Mouse (Mus musculus) CD4-positive, CD25-positive, alpha-beta regulatory T cell, adult 2 months (primary cell): Measurements from ENCODE around the gene Plk1.

Experiments used
- DNase-seq: peaks from one replicate; pipeline ENCODE4 v3.0.0-alpha.2; 2012; ENCODE audit warnings: low read depth, low spot score

Gene Plk1

DNA sequence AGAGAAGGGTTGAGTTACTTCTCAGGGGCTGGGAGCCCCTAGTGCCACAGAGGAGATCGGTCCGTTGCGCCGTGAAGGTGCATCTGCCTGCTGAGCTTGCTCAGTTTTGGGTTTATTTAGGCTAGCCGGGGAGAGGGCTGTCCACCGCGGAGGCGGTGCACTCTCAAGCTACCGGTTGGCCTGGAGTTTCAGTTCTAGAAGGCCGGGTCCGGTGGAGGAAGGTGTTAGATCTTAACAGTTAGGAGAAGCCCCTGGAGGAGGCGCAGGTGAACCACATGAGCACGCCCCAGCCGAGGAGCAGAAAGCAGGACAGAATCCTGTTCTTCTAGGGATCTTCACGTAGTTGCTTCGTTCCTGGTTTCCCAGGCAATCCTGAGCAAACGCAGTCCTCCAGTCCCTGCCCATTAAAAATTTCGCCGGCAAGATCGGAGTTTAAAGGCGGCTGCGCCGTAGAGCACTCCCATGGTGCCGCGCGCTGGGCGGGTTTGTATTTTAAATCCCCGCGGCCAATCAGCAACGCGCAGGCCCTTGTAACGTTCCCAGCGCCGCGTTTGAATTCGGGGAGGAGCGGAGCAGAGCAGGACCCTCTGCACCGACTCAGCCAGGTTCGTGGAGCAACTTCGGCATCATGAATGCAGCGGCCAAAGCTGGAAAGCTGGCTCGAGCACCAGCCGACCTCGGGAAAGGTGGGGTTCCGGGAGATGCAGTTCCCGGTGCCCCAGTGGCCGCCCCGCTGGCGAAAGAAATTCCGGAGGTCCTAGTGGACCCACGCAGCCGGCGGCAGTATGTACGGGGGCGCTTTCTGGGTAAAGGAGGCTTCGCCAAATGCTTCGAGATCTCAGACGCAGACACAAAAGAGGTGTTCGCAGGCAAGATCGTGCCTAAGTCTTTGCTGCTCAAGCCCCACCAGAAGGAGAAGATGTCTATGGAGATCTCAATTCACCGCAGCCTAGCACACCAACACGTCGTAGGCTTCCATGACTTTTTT lies at the start of gene Plk1:
Gene Plk1, plus strand, starts transcription at position 525 of the 988 bp plus-strand sequence.
- peak; percentile 77 for DNase-seq

DNA sequence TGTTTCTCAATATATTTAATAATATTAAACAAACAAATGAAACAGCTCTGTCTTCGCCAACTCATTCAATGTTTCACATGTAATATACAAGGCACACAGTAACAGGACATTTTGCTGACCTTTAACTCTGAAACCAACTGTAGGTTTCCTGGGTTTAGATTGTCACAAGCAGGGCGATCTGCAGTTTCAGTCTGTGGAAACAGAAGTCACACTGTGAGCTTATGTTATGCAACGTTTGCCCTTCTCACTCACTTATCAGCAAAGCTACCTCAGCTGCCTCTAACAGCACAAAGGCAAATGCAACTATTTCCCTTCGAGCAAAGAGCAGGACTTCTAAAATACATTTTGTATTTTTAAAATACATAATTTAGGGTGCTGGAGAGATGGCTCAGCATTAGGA lies 35.7 kb upstream of the Plk1 start:
- DNase-seq: no peak

DNA sequence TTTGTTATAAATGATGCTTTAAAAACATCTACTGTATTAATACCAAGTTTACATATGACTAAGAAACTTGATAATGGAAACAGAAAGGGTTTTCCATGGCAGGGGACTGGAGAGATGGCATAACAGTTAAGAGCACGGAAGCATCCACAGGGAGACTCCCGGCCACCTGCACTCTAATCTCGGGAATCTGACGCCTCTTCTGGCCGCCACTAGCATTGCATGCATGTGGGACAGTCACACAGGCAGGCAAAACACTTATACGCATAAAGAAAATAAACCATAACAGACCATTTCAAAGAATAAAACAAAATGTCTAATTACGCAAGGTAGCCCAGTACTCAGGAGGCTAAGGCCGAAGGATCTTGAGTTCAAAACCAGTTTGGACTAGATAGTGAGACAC lies 33.6 kb upstream of the Plk1 start:
- no peak for DNase-seq

DNA sequence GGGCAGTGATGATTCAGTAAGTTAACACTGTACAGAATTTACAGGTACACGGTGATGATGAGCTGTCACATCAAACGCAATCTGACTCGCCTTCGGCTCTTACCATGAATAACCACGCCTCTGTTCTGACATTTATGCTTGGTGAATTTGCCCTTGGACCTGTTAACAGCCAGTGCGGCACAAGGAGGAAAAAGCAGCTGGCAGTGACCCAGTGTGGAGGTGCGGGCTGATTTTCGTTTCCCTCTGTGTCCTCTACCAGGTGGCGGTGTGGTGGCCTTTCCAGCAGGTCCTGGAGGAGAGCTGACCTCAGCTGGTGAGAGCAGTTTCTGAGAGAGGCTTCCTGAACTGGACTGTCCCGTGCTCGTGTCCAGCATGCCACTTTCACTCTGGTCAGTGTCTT lies 32.3 kb upstream of the Plk1 start:
- no peak for DNase-seq

DNA sequence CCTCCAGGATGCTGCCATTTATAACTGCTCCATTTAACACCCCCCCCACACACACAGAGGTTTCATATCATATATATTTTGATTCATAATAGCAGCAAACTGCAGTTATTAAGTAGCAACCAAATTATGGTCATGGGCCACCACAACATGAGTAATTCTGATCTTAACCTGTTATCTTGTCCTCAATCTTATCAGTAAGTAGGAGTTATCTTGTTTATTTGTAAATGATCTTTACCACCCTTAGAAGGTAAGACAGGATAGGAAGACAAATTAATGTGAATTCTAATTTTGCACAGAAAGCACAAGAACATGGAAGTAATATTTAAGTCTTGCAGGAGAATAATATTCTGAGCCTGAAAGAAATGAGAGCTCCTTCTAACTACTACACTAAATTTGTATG lies 27.4 kb upstream of the Plk1 start:
- DNase-seq: no peak

DNA sequence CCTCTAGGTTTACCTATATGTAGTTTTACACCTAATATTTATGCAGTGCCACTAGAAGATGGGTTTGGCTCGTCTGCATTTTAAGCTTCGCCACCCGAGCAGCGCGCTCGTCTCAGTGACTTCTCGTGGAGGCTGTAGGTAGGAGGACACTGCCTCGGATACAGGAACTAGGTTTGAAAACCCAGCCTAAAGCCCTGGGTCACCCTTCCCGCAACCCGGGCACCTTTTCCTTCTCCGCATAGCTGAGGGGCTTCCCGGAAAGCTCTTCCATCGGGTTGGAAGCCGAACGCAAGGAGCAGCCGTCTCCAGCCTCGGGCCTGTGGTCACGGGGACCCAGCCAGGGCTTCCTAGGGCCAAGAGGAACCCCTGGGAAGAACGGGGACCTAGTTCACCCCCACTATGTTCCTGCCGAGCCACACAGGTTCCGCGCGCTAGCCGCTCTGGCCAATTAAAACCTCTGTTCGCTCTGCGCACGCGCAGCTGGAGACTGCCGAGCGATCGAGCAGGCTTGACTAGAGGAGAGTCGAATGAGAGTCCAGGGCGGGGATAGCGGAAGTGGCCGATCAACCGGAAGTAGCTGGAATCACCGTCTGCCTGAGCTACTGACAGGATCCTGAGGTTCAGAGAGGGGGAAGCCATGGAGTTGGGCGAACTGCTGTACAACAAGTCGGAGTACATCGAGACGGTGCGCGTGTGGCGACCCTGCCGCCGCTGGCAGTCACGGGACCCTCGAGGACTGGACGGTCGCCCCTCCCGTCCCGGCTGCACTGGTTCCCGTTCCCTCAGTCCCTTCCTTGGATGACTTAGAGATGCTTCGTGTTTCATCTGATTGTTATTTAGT lies 26.5 kb upstream of the Plk1 start, which contains the start of the genes Palb2 and Dctn5:
Gene Palb2, minus strand, starts transcription at position 489 of the 841 bp plus-strand sequence.
Gene Dctn5, plus strand, starts transcription at position 545 of the 841 bp plus-strand sequence.
- peak; percentile 98 for DNase-seq

DNA sequence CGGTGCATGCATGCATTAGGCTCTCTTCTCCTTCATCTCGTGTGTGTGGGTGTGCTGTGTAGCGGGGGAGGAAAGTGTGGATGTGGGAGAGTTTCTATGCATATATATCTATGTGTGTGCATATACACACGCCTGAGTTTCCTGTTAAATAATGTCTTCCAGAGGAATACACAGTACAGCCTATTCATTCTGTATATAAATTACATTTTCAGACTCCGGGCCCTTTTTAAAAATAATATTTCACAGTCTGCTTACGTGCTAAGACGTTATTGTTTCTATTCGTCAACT lies 26.0 kb upstream of the Plk1 start:
- DNase-seq: no peak

DNA sequence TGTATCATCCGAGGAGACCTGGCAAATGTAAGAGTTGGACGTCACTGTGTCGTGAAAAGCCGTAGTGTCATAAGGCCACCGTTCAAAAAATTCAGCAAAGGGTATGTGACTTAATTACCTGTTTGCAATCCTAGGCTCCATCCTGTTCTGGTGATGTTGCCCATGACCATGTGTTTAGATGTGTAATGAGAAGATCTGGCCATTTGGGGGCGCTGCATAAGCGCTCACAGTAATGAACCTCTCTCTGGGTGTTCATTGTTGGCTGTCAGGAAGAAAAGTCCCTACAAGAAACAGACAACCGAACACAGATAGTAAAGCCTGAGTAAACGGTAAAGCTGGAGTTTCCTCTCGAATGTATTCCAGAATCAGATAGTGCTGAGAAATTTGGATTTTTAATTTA lies 24.2 kb upstream of the Plk1 start:
- DNase-seq: peak; percentile 62

DNA sequence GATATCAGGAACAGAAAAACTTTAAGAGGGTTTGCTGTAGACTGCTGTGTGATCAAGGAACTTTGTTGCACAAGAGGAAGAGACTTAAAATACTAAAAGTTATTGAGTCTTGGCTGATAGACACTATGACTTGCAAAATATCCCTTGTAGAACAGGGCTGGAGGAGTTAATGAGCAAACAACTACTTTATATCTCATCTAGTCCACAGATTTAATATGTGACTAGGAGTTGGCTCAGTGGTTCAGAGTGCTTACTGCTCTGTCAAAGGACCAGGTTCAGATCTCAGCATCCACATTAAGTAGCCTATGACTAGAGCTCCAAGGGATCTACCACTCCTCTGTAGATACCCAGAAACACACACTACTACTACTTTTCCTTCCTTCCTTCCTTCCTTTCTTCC lies 22.2 kb upstream of the Plk1 start:
- no peak for DNase-seq

DNA sequence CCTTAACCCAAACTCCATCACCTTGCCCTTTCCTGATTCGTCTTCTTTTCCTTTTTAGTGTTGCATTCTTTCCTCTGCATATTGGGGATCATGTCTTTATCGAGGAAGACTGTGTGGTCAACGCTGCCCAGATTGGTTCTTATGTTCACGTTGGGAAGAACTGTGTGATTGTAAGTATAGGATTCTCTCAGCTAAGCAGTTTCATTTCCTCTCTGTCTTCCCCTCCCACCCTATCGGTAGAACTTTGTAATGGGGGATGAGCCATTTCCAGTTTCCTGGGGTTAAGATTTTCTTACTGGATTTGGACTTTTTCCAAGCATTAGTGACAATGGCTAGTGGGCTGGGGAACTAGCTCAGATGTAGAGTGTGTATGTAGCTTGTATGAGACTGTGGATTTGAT lies 21.0 kb upstream of the Plk1 start:
- no peak for DNase-seq

DNA sequence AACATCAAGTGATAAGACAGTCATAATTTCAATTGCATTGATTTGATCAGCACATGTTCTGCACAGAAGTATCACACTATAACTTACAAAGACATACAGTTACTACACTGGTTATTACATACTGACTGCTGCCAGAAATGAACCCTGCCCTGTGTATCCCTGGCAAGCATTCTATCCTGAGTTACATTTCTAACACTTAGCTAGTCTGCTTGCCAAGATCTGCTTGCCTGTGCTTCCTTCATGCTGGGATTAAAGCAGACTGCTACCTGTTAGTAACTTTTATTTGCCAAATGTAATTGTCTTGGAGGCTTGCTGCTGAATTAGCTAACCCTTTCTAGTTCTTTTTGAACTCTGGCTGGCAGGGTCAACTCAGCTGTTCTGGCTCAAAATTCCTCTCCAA lies 18.2 kb upstream of the Plk1 start:
- no peak for DNase-seq

DNA sequence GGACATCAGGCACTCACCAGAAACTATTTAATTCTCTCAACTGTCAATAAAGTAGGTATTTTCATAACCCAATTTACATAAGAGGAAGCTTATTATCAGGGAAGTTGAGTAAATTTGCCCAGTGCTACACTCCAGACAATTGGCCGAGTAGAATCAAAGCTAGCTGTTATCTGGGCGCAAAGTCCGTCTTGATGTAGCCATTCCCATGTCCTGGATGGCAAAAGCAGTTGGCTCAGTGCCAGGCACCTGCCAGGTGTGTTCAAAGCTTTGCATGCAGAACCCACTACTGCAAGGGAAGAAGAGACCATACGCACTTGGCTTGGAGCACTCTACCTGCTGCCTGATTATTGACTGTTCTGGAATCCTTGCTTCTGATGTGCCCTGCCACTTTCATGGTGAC lies 6.8 kb upstream of the Plk1 start:
- DNase-seq: no peak

DNA sequence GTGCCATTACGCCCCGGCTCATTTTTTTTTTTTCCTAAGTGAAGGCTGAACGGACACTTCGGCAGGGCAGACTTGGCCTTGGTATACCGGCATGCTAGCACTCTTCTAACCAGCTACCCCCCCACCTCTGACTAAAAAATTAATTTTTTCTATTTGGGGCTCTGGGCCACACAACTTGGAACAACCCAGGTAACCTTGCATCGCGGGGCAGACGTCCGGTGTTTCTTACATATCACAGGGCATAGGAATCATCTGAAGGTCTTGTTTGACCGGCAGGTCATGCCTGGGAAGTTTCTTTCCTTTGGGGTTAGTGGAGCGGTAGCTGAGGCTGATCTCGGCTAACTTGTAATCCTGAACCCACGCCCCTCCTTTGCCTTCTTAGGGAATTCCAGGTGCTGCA lies 751 bp upstream of the Plk1 start:
- no peak for DNase-seq

DNA sequence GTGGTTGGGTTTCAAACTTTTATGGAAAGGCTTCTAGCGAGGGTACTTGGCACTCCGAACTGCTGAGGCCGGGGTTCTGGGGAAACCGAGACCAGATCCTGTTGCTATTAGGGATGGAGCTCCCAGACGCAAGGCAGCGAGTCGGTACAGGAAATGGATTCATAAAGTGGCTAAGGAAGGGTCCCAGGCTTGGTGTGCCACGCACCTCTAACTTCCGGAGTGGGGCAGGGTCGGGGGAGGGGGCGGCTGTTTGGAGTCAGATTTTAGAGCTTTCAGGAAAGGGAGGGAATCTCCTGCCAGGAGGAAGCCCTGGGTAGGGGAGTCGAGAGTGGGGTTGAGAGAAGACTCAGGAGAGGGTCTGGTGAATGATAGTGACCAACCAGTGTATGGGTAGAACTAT lies 798 bp downstream of the Plk1 start:
- DNase-seq: no peak

DNA sequence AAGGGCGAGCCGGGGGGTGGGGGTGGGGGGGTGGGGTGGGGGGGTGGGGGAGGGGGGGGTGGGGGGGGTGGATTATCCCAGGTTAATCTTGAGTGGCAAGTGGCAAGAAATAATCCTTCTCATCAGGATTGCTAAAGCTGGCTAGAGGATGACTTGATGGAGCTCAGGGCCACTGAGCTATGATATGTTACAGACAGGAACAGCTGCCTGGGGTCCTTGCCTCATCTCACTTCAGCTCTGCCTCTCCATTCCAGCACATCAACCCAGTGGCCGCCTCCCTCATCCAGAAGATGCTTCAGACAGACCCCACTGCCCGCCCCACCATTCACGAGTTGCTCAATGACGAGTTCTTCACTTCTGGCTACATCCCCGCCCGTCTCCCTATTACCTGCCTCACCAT lies 4.5 kb downstream of the Plk1 start:
- DNase-seq: no peak

DNA sequence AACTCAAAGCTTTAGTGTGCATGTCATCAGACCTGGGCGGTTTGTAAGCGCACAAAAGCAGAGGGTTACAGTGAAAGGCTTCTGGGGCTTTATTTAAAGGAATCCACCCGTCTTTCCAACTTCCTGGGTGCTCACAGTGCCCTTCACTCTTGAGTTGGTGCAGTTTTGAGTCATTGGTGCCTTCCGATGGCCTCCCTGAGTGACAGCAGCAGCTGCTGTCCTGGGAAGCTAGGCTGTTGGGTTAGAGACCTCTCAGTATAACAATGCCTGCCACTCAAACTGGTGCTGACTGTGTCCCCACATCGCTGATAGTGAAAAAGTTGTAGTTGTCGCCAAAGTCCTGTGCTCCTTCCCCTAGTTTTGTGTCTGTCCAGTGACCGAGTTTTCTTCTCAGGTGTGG lies 8.0 kb downstream of the Plk1 start:
- DNase-seq: no peak

DNA sequence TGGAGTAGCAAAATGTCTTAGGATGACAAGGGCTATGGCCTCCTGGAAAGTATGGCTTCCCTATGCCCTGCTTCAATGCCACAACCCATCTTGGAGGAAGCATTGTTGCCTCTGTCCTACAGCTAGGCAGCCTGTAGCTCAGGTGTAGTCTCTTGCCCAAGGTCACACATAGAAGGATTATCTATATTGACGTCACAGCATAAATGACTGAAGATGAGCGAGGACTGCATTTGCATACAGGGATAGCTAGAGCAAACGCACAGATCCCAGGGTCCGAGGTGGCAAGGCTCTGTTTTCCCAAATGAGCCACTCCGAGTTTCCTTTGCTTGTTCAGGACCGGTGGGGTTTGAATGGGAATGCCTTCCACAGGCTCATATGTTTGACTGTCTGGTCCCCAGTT lies 11.5 kb downstream of the Plk1 start:
- DNase-seq: no peak

DNA sequence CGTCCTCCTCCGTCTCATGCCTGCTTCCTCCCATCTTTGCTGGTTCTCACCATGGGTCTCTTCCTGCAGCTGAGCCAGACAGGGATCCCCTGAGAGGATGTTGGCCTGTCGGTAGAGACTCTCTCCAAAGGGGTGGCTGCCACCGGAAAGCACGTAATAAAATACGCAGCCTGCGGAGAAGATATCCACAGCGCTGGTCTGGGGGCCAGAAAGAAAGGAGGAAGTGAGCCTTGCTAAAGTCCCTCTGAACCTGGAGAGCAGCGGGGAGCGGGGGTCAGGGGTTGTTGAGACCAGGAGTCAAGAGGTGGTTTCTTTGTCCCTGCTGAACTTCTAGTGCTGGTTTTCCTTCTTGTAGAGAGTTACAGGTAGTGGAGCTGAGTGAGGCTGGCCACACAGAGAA lies 12.4 kb downstream of the Plk1 start:
- DNase-seq: no peak

DNA sequence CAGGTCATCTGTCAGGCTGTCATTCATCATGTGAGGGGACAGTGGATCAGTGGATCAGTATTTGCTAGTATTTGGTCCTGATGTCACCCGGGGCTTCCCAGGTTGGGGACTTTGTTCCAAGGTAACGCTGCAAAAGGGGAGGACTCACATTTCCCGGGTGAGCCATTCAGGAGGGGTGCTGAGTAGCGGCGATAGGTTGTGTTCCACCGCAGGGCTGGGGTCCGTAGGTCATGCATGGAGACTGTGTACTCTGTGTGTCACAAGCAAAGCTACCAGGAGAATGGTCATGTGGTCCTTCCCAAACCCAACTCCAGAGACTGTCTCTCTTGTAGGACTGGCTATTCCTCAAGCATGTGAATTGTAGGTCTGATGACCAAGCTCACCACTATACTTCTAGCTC lies 21.5 kb downstream of the Plk1 start:
- DNase-seq: no peak

DNA sequence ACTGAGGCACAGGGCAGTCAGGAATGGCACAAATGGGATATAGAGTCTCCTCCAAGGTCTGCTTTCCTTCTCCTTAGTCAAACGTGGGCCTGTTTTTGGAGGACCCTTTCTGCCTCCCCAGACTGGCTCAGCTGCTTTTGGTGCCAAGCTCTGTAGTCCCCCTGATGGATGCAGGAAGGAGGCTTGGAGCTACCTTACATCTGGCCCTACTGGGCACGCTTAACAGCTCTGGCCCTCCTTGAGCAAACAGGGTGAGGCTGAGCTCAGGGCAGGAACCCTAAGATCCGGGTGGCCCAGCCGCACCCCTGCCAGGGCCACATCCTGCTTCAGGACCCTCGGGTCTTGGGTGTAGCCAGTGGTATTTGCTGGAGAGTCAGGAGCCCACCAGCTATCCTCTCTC lies 25.3 kb downstream of the Plk1 start:
- no peak for DNase-seq

DNA sequence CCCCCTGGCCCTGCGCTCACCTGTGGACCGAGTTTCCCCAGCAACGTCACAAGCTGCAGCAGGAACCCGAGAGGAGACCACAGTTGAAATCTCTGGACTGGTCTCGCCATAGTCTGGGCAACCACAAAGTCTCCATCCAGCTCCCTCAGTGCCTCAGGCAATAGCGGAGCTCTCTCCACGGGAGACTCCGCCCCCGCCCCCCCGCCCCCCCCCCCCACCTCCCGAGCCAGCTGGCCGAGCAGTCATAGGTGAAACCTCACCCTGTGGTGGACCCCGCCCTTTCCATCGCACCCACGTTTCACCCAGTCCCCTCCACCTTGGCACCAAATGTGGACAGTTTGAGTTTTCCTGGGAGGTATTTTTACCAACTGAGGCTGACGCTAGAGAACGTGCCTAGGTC lies 26.8 kb downstream of the Plk1 start, which contains the start of gene Ern2:
Gene Ern2, minus strand, starts transcription at position 165 of the 400 bp plus-strand sequence.
- DNase-seq: no peak

DNA sequence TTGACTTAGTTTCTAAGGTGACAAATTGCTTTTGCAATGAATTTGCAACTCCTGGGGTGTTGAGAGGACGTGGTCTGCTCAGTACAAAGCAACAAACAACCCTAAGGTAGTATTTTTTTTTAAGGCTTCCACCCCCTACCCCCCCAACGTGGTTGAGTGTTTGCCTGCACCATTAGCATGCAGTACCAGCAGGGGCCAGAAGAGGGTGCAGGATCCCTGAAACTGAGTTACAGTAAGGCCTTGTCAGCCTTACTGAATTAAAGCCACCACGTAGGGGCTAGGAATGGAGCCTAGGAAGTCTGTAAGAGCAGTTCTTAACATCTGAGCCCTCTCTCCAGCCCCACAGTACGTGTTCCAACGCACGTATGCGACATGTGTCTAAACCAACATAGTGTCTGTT lies 30.2 kb downstream of the Plk1 start:
- DNase-seq: peak; percentile 79

DNA sequence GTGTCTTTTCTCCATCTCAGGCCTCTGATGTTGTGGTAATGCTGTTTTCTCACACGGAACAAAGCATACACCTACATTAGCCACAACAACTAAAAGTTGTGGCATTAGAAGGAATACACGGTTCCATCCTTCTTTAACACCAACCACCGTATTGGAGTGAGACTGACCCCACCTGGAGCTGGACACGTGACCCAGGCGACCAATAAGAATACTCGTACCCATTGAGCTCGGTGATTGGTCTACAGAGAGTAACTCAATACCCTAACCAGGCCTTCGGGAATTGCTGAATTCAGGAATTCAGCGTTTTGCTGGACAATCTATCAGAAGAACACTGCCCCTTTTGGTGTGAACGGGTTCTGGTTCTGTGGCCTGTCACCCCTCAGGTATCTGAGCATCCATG lies 31.9 kb downstream of the Plk1 start:
- no peak for DNase-seq
